Mouse (Mus musculus) stomach, embryonic 14.5 days (tissue): ENCODE data around the gene Itgb3. TPM values are rescaled to one million over a fixed set of nuclear protein-coding genes. Genes with fewer than 3 reads are reported as not detected.

Experiments used
- ATAC-seq: fragments of 200-750 bp; cut with Nextera tagmentation; 2 replicates; pipeline ENCODE4 v1.8.0; 2017; ENCODE audit warnings: low read depth, moderate TSS enrichment; ENCODE audit not compliant: insufficient number of reproducible peaks, insufficient read depth, low FRiP score
- H3K27ac ChIP-seq: fragments of 300-500 bp; sonication (generic); 2 replicates; pipeline ENCODE4 v1.5.1; 2014; ENCODE audit warnings: mild to moderate bottlenecking, low read length, moderate library complexity, mixed read lengths
- H3K27me3 ChIP-seq: fragments of 300-500 bp; sonication (generic); 2 replicates; pipeline ENCODE4 v1.6.1; 2014; ENCODE audit warnings: low read length, control low read depth, mixed read lengths; ENCODE audit not compliant: control insufficient read depth, insufficient read depth
- H3K36me3 ChIP-seq: fragments of 300-500 bp; sonication (generic); 2 replicates; pipeline ENCODE4 v1.6.1; 2014; ENCODE audit warnings: mild to moderate bottlenecking, control low read depth, low read length, moderate library complexity, mixed read lengths; ENCODE audit not compliant: control insufficient read depth, insufficient read depth
- H3K4me1 ChIP-seq: fragments of 300-500 bp; sonication (generic); 2 replicates; pipeline ENCODE4 v1.6.1; 2014; ENCODE audit warnings: low read length, control low read depth, mixed read lengths; ENCODE audit not compliant: control insufficient read depth, insufficient read depth
- H3K4me2 ChIP-seq: fragments of 300-500 bp; sonication (generic); replicated peaks from 2 replicates; pipeline ENCODE4 v1.6.1; 2014; ENCODE audit warnings: low read depth, low read length, control low read depth
- H3K4me3 ChIP-seq: fragments of 300-500 bp; sonication (generic); 2 replicates; pipeline ENCODE4 v1.5.1; 2014; ENCODE audit warnings: low read depth, low read length, control low read depth
- H3K9ac ChIP-seq: fragments of 300-500 bp; sonication (generic); replicated peaks from 2 replicates; pipeline ENCODE4 v1.6.1; 2014; ENCODE audit warnings: low read depth, mild to moderate bottlenecking, control low read depth, low read length, moderate library complexity, mixed read lengths
- H3K9me3 ChIP-seq: fragments of 300-500 bp; sonication (generic); 2 replicates; pipeline ENCODE4 v1.6.1; 2016; ENCODE audit warnings: low read depth, low read length, control low read depth; ENCODE audit not compliant: control insufficient read depth
- WGBS: fragments of 180-500 bp; shearing (Covaris S2); extraction: QIAGEN DNeasy Blood & Tissue Kit; methylation state at CpG from one replicate; pipeline ENCODE4 v1.1.7; 2014; 5-methylcytosine and 5-hydroxymethylcytosine counted together
- polyA plus RNA-seq: library from polyadenylated mRNA; unstranded; fragments of >200 nt; fragmentation: Nextera tagmentation; extraction: Ambion mirVana; gene quantifications from 2 replicates; pipeline ENCODE4 v1.2.1, GENCODE M21; 2014

Gene Itgb3
- polyA plus RNA-seq, 1 experiment from 2014 or later = 3.1 TPM

GRCm38 (mm10) chr11:104646173-104646572 lies 38.4 kb downstream of the Itgb3 start:
- Histone ChIP-seq H3K9ac (no peak overlapping the region), H3K4me3 (no peak overlapping the region), H3K36me3 (no peaks in the 10 kb centered on the region), H3K27ac (no peak overlapping the region), H3K4me2 (no peak overlapping the region), H3K9me3 (no peaks in the 10 kb centered on the region), H3K4me1 (no peaks in the 10 kb centered on the region), H3K27me3 (no peaks in the 10 kb centered on the region)
- 63% methylated on average over 4 of the region's 4 CpGs for WGBS
- no peak for ATAC-seq

GRCm38 (mm10) chr11:104646611-104647010 lies 38.8 kb downstream of the Itgb3 start:
- WGBS = 77% methylated on average over 5 of the region's 5 CpGs
- ATAC-seq = no peak
- H3K36me3 ChIP-seq = no peaks in the 10 kb centered on the region
- no peak overlapping the region for H3K9ac ChIP-seq
- H3K27me3 ChIP-seq = no peaks in the 10 kb centered on the region
- no peak overlapping the region for H3K27ac ChIP-seq
- no peaks in the 10 kb centered on the region for H3K9me3 ChIP-seq
- H3K4me2 ChIP-seq = no peak overlapping the region
- H3K4me1 ChIP-seq = no peaks in the 10 kb centered on the region
- H3K4me3 ChIP-seq = no peak overlapping the region

- no peak overlapping the region for H3K27ac ChIP-seq
Measured at GRCm38 (mm10) chr11:104647188-104647867, 39.5 kb downstream of the Itgb3 start.

GRCm38 (mm10) chr11:104648571-104648970 lies 40.8 kb downstream of the Itgb3 start:
- H3K9me3 ChIP-seq = no peaks in the 10 kb centered on the region
- H3K9ac ChIP-seq = no peak overlapping the region
- WGBS = 53% methylated on average over 3 of the region's 3 CpGs
- no peaks in the 10 kb centered on the region for H3K4me1 ChIP-seq
- no peak overlapping the region for H3K4me2 ChIP-seq
- no peaks in the 10 kb centered on the region for H3K27me3 ChIP-seq
- H3K27ac ChIP-seq = no peak overlapping the region
- H3K36me3 ChIP-seq = no peaks in the 10 kb centered on the region
- no peak for ATAC-seq
- no peak overlapping the region for H3K4me3 ChIP-seq

More at GRCm38 (mm10) chr11:104647188-104647867, 39.5 kb downstream of the Itgb3 start:
- Histone ChIP-seq H3K27me3 (no peaks in the 10 kb centered on the region), H3K4me3 (no peak overlapping the region), H3K9me3 (no peaks in the 10 kb centered on the region), H3K4me2 (no peak overlapping the region), H3K9ac (no peak overlapping the region), H3K4me1 (no peaks in the 10 kb centered on the region), H3K36me3 (no peaks in the 10 kb centered on the region)
- no peak for ATAC-seq
- WGBS = 66% methylated on average over 8 of the region's 8 CpGs

GRCm38 (mm10) chr11:104660599-104660998 lies 52.8 kb downstream of the Itgb3 start:
- no peak overlapping the region for H3K9ac ChIP-seq
- H3K27me3 ChIP-seq = no peaks in the 10 kb centered on the region
- no peaks in the 10 kb centered on the region for H3K36me3 ChIP-seq
- no peak overlapping the region for H3K4me2 ChIP-seq
- ATAC-seq = no peak
- no peak overlapping the region for H3K4me3 ChIP-seq
- no peak overlapping the region for H3K27ac ChIP-seq
- 94% methylated on average over 4 of the region's 4 CpGs for WGBS
- H3K9me3 ChIP-seq = no peaks in the 10 kb centered on the region
- H3K4me1 ChIP-seq = no peaks in the 10 kb centered on the region

- no peaks in the 10 kb centered on the region for H3K36me3 ChIP-seq
- H3K4me3 ChIP-seq = no peak overlapping the region
- no peaks in the 10 kb centered on the region for H3K9me3 ChIP-seq
- no peak overlapping the region for H3K9ac ChIP-seq
- no peak overlapping the region for H3K4me2 ChIP-seq
- no peak for ATAC-seq
- H3K4me1 ChIP-seq = no peaks in the 10 kb centered on the region
- H3K27me3 ChIP-seq = no peaks in the 10 kb centered on the region
- H3K27ac ChIP-seq = no peak overlapping the region
- 65% methylated on average over 5 of the region's 5 CpGs for WGBS
Measured at GRCm38 (mm10) chr11:104661106-104661505, 53.3 kb downstream of the Itgb3 start.

- H3K9me3 ChIP-seq = no peaks in the 10 kb centered on the region
- H3K36me3 ChIP-seq = no peaks in the 10 kb centered on the region
- no peaks in the 10 kb centered on the region for H3K4me1 ChIP-seq
- no peak for ATAC-seq
- H3K9ac ChIP-seq = no peak overlapping the region
- WGBS = 74% methylated on average over 20 of the region's 20 CpGs
- H3K27ac ChIP-seq = no peak overlapping the region
- H3K27me3 ChIP-seq = no peaks in the 10 kb centered on the region
- no peak overlapping the region for H3K4me2 ChIP-seq
- no peak overlapping the region for H3K4me3 ChIP-seq
Measured at GRCm38 (mm10) chr11:104661531-104662205, 53.9 kb downstream of the Itgb3 start.

GRCm38 (mm10) chr11:104662573-104662972 lies 54.8 kb downstream of the Itgb3 start:
- Histone ChIP-seq H3K27ac (no peak overlapping the region), H3K9ac (no peak overlapping the region), H3K27me3 (no peaks in the 10 kb centered on the region), H3K36me3 (no peaks in the 10 kb centered on the region), H3K9me3 (no peaks in the 10 kb centered on the region), H3K4me1 (0 out of 2 replicates have a peak, but pooled peaks cover 2% of the 10 kb centered on the region), H3K4me2 (no peak overlapping the region), H3K4me3 (no peak overlapping the region)
- 91% methylated on average over 11 of the region's 11 CpGs for WGBS
- ATAC-seq = no peak
